Mouse (Mus musculus): Measurements from ENCODE around the gene Vmn1r200. TPM values are rescaled to one million over a fixed set of nuclear protein-coding genes. Genes with fewer than 3 reads are reported as not detected.
"Not testable (repeated sequence)": the region's sequence is repeated elsewhere in the genome, so short reads cannot be mapped to it uniquely, and the experiment has no call there.

Gene Vmn1r200
- not detected in 2 replicates for polyA plus RNA-seq (2015; fragmentation: Nextera tagmentation; extraction: Ambion mirVana)

GRCm38 (mm10) chr13:22390073-22390472, at the start of gene Vmn1r200:
TSS of gene Vmn1r200 (plus strand) at chr13:22390373.
- DNase-seq (no peak), ATAC-seq (ENCODE audit: low read depth) (no peak)
- H3K27ac ChIP-seq, result no peak within 1 kb of the TSS
- no peak within 1 kb of the TSS for H3K4me3 ChIP-seq (replicated peaks)
- H3K4me1 ChIP-seq (replicated peaks), result no peaks in the 10 kb centered on the region
- H3K27me3 ChIP-seq, result no peaks in the 10 kb centered on the region
- no peak within 1 kb of the TSS for H3K4me2 ChIP-seq
- no peaks in the 10 kb centered on the region for H3K9me3 ChIP-seq (replicated peaks)
- no peak within 1 kb of the TSS for H3K9ac ChIP-seq
- 60% methylated on average over 3 of the region's 3 CpGs for WGBS (ENCODE audit: insufficient replicate concordance)
- H3K36me3 ChIP-seq, result no peaks in the 10 kb centered on the region

GRCm38 (mm10) chr13:22350064-22350463, 40.1 kb upstream of the Vmn1r200 start, which contains the start of gene Vmn1r198:
TSS of gene Vmn1r198 (plus strand) at chr13:22350364.
- no peak for ATAC-seq (ENCODE audit: low read depth)
- no peak for DNase-seq
- Histone ChIP-seq H3K27ac (no peak within 1 kb of the TSS), H3K9me3 (replicated peaks) (no peaks in the 10 kb centered on the region), H3K27me3 (no peaks in the 10 kb centered on the region), H3K4me3 (replicated peaks) (no peak within 1 kb of the TSS), H3K4me1 (replicated peaks) (no peaks in the 10 kb centered on the region), H3K4me2 (no peak within 1 kb of the TSS), H3K36me3 (no peaks in the 10 kb centered on the region), H3K9ac (no peak within 1 kb of the TSS)
- WGBS (ENCODE audit: insufficient replicate concordance), result 22% methylated on average over 1 of the region's 1 CpGs

GRCm38 (mm10) chr13:22350813-22351212, 39.4 kb upstream of the Vmn1r200 start:
- Histone ChIP-seq H3K27ac (no peak overlapping the region), H3K9me3 (replicated peaks) (no peaks in the 10 kb centered on the region), H3K4me3 (replicated peaks) (no peak overlapping the region), H3K4me1 (replicated peaks) (no peaks in the 10 kb centered on the region), H3K36me3 (no peaks in the 10 kb centered on the region), H3K27me3 (no peaks in the 10 kb centered on the region), H3K4me2 (no peak overlapping the region), H3K9ac (no peak overlapping the region)
- ATAC-seq (ENCODE audit: low read depth) (no peak), DNase-seq (no peak)
- WGBS (ENCODE audit: insufficient replicate concordance), result 54% methylated on average over 1 of the region's 1 CpGs

GRCm38 (mm10) chr13:22379518-22379917, 10.7 kb upstream of the Vmn1r200 start, which contains the start of gene Vmn1r199:
TSS of gene Vmn1r199 (plus strand) at chr13:22379818.
- Histone ChIP-seq H3K4me3 (replicated peaks) (no peak within 1 kb of the TSS), H3K9me3 (replicated peaks) (no peaks in the 10 kb centered on the region), H3K27me3 (no peaks in the 10 kb centered on the region), H3K27ac (no peak within 1 kb of the TSS), H3K36me3 (no peaks in the 10 kb centered on the region), H3K4me1 (replicated peaks) (no peaks in the 10 kb centered on the region), H3K4me2 (no peak within 1 kb of the TSS), H3K9ac (no peak within 1 kb of the TSS)
- no peak for ATAC-seq (ENCODE audit: low read depth)
- WGBS (ENCODE audit: insufficient replicate concordance), result 63% methylated on average over 2 of the region's 2 CpGs
- no peak for DNase-seq

GRCm38 (mm10) chr13:22381128-22381527, 9.0 kb upstream of the Vmn1r200 start:
- not testable (repeated sequence) for H3K9me3 ChIP-seq (replicated peaks); H3K4me1 ChIP-seq (replicated peaks); ATAC-seq (ENCODE audit: low read depth); DNase-seq; H3K27me3 ChIP-seq; H3K27ac ChIP-seq; H3K36me3 ChIP-seq; H3K4me3 ChIP-seq (replicated peaks); H3K9ac ChIP-seq; H3K4me2 ChIP-seq
- WGBS (ENCODE audit: insufficient replicate concordance), result 50% methylated on average over 3 of the region's 3 CpGs

- DNase-seq (no peak), ATAC-seq (ENCODE audit: low read depth) (no peak)
- Histone ChIP-seq H3K4me3 (replicated peaks) (no peak overlapping the region), H3K9ac (no peak overlapping the region), H3K27me3 (no peaks in the 10 kb centered on the region), H3K36me3 (no peaks in the 10 kb centered on the region), H3K27ac (no peak overlapping the region), H3K4me2 (no peak overlapping the region), H3K9me3 (replicated peaks) (no peaks in the 10 kb centered on the region), H3K4me1 (replicated peaks) (no peaks in the 10 kb centered on the region)
- WGBS (ENCODE audit: insufficient replicate concordance), result 49% methylated on average over 3 of the region's 3 CpGs
Observed at GRCm38 (mm10) chr13:22383401-22383800, 6.8 kb upstream of the Vmn1r200 start.

GRCm38 (mm10) chr13:22387050-22387449, 3.1 kb upstream of the Vmn1r200 start:
- ATAC-seq (ENCODE audit: low read depth) (no peak), DNase-seq (no peak)
- Histone ChIP-seq H3K27me3 (no peaks in the 10 kb centered on the region), H3K4me2 (no peak overlapping the region), H3K9me3 (replicated peaks) (no peaks in the 10 kb centered on the region), H3K9ac (no peak overlapping the region), H3K4me3 (replicated peaks) (no peak overlapping the region), H3K27ac (no peak overlapping the region), H3K36me3 (no peaks in the 10 kb centered on the region), H3K4me1 (replicated peaks) (no peaks in the 10 kb centered on the region)
- WGBS (ENCODE audit: insufficient replicate concordance), result 70% methylated on average over 1 of the region's 1 CpGs

GRCm38 (mm10) chr13:22402978-22403377, 12.8 kb downstream of the Vmn1r200 start:
- DNase-seq (no peak), ATAC-seq (ENCODE audit: low read depth) (no peak)
- 31% methylated on average over 1 of the region's 1 CpGs for WGBS (ENCODE audit: insufficient replicate concordance)

More at GRCm38 (mm10) chr13:22402978-22403377, 12.8 kb downstream of the Vmn1r200 start:
- Histone ChIP-seq H3K27ac (no peak overlapping the region), H3K36me3 (no peaks in the 10 kb centered on the region), H3K4me3 (replicated peaks) (no peak overlapping the region), H3K9me3 (replicated peaks) (0 out of 2 replicates have a peak, but pooled peaks cover 7% of the 10 kb centered on the region), H3K4me1 (replicated peaks) (no peaks in the 10 kb centered on the region), H3K9ac (no peak overlapping the region), H3K4me2 (no peak overlapping the region), H3K27me3 (no peaks in the 10 kb centered on the region)

Other genes starting within 250 kb of the Vmn1r200 start
- gene Vmn1r191, start 206.4 kb upstream of the Vmn1r200 start, polyA plus RNA-seq (2015; fragmentation: Nextera tagmentation; extraction: Ambion mirVana), result not detected in 2 replicates
- not detected in 2 replicates for gene Vmn1r192, start 199.2 kb upstream of the Vmn1r200 start, polyA plus RNA-seq (2015; fragmentation: Nextera tagmentation; extraction: Ambion mirVana)
- not detected in 2 replicates for gene Vmn1r193, start 167.2 kb upstream of the Vmn1r200 start, polyA plus RNA-seq (2015; fragmentation: Nextera tagmentation; extraction: Ambion mirVana)
- not detected in 2 replicates for gene Vmn1r194, start 146.2 kb upstream of the Vmn1r200 start, polyA plus RNA-seq (2015; fragmentation: Nextera tagmentation; extraction: Ambion mirVana)
- not detected in 2 replicates for gene Vmn1r195, start 119.9 kb upstream of the Vmn1r200 start, polyA plus RNA-seq (2015; fragmentation: Nextera tagmentation; extraction: Ambion mirVana)
- gene Vmn1r196, start 100.5 kb upstream of the Vmn1r200 start, polyA plus RNA-seq (2015; fragmentation: Nextera tagmentation; extraction: Ambion mirVana), result not detected in 2 replicates
- not detected in 2 replicates for gene Vmn1r197, start 65.8 kb upstream of the Vmn1r200 start, polyA plus RNA-seq (2015; fragmentation: Nextera tagmentation; extraction: Ambion mirVana)
- not detected in 2 replicates for gene Vmn1r198, start 40.0 kb upstream of the Vmn1r200 start, polyA plus RNA-seq (2015; fragmentation: Nextera tagmentation; extraction: Ambion mirVana)
- gene Vmn1r199, start 10.6 kb upstream of the Vmn1r200 start, polyA plus RNA-seq (2015; fragmentation: Nextera tagmentation; extraction: Ambion mirVana), result not detected in 2 replicates
- gene Vmn1r201, start 81.5 kb downstream of the Vmn1r200 start, polyA plus RNA-seq (2015; fragmentation: Nextera tagmentation; extraction: Ambion mirVana), result not detected in 2 replicates
- gene Vmn1r202, start 115.0 kb downstream of the Vmn1r200 start, polyA plus RNA-seq (2015; fragmentation: Nextera tagmentation; extraction: Ambion mirVana), result not detected in 2 replicates
- gene Vmn1r203, start 127.7 kb downstream of the Vmn1r200 start, polyA plus RNA-seq (2015; fragmentation: Nextera tagmentation; extraction: Ambion mirVana), result not detected in 2 replicates
- gene Vmn1r204, start 162.8 kb downstream of the Vmn1r200 start, polyA plus RNA-seq (2015; fragmentation: Nextera tagmentation; extraction: Ambion mirVana), result not detected in 2 replicates
- gene Vmn1r205, start 202.6 kb downstream of the Vmn1r200 start, polyA plus RNA-seq (2015; fragmentation: Nextera tagmentation; extraction: Ambion mirVana), result not detected in 2 replicates
- not detected in 2 replicates for gene Vmn1r206, start 233.9 kb downstream of the Vmn1r200 start, polyA plus RNA-seq (2015; fragmentation: Nextera tagmentation; extraction: Ambion mirVana)

Data from liver, embryonic 13.5 days (tissue).